Comparison of ENCODE assay signal across 8 mouse cellular contexts in genomic region chr5:134176169-134176881, GRCm38 (mm10). TPM values are rescaled to one million over a fixed set of nuclear protein-coding genes. Genes with fewer than 3 reads are reported as not detected.
DNase-seq lines count a peak whose midpoint lies in the region; ATAC-seq and TF ChIP-seq lines count a peak whose summit lies in the region.

TSS of gene Rcc1l (minus strand) at chr5:134176774.

- under 1% methylated on average over 70 of the region's 72 CpGs for WGBS in heart, embryonic 11.5 days (ENCODE audit: insufficient replicate concordance)
- under 1% methylated on average over 72 of the region's 72 CpGs for WGBS in kidney, embryonic 16.5 days
- under 1% methylated on average over 71 of the region's 72 CpGs for WGBS in liver, adult 2 months

- ATAC-seq in erythroblast, adult 5-6 weeks (replicated peaks; ENCODE audit: low FRiP score, poor library complexity, severe bottlenecking): peak; percentile 95
- ATAC-seq in heart, embryonic 11.5 days (replicated peaks; ENCODE audit: insufficient number of reproducible peaks, low FRiP score, low TSS enrichment): peak; percentile 84
- ATAC-seq in kidney, embryonic 16.5 days (ENCODE audit: low FRiP score, low TSS enrichment): peak; percentile 87

- peak within 1 kb of the TSS; percentile 88 for H3K4me3 ChIP-seq in heart, embryonic 11.5 days (ENCODE audit: low read depth, low read length)
- H3K4me3 ChIP-seq in kidney, embryonic 16.5 days (ENCODE audit: low read length): peak within 1 kb of the TSS; percentile 73
- peak within 1 kb of the TSS; percentile 90 for H3K4me3 ChIP-seq in liver, adult 2 months (ENCODE audit: insufficient read depth, low read depth, low read length)
- peak within 1 kb of the TSS; percentile 47 for H3K4me3 ChIP-seq in myocyte

- H3K4me1 ChIP-seq in heart, embryonic 11.5 days (ENCODE audit: control insufficient read depth, insufficient read depth, low read length): peaks cover 4% of the 10 kb centered on the region; the same call in 1 of the 2 replicates
- H3K4me1 ChIP-seq in kidney, embryonic 16.5 days (ENCODE audit: insufficient read depth, low read length): peaks cover 18% of the 10 kb centered on the region
- H3K4me1 ChIP-seq in liver, adult 2 months (ENCODE audit: control insufficient read depth, insufficient read depth, low read length): peaks cover 6% of the 10 kb centered on the region; the same call in 1 of the 2 replicates

- TF ChIP-seq POLR2A in liver, adult 2 months (IDR thresholded peaks at IDR 0.05; ENCODE audit: extremely low read depth, insufficient read depth, low read length): 0 out of 2 replicates have a peak, but pooled peaks have one; percentile 20
- TF ChIP-seq POLR2A in myocyte (IDR thresholded peaks at IDR 0.05; ENCODE audit: insufficient read length, low read depth): peak; percentile 50

- TF ChIP-seq CTCF in liver, adult 2 months (IDR thresholded peaks at IDR 0.05; ENCODE audit: low read depth, low read length): no peak

- peaks cover 8% of the 10 kb centered on the region; the same call in 1 of the 2 replicates for H3K79me2 ChIP-seq in liver, adult 2 months (ENCODE audit: control insufficient read depth, insufficient read depth, low read length)
- H3K79me2 ChIP-seq in myocyte (ENCODE audit: control insufficient read depth, insufficient read depth): peaks cover 30% of the 10 kb centered on the region

- H3K27ac ChIP-seq in heart, embryonic 11.5 days (ENCODE audit: low read depth, low read length): peak within 1 kb of the TSS; percentile 79
- peak within 1 kb of the TSS; percentile 83 for H3K27ac ChIP-seq in kidney, embryonic 16.5 days (ENCODE audit: low read length)
- peak within 1 kb of the TSS; percentile 61 for H3K27ac ChIP-seq in liver, adult 2 months (replicated peaks; ENCODE audit: insufficient read depth, low read depth, low read length)

- H3K9me3 ChIP-seq in heart, embryonic 11.5 days (replicated peaks; ENCODE audit: control insufficient read depth, low read length): no peaks in the 10 kb centered on the region
- H3K9me3 ChIP-seq in kidney, embryonic 16.5 days (ENCODE audit: low read length): no peaks in the 10 kb centered on the region

- no peaks in the 10 kb centered on the region for H3K36me3 ChIP-seq in heart, embryonic 11.5 days (ENCODE audit: control insufficient read depth, insufficient read depth, low read length)
- no peaks in the 10 kb centered on the region; the same call in 1 of the 2 replicates for H3K36me3 ChIP-seq in kidney, embryonic 16.5 days (ENCODE audit: insufficient read depth, low read length)
- H3K36me3 ChIP-seq in liver, adult 2 months (ENCODE audit: control insufficient read depth, insufficient read depth, low read length): no peaks in the 10 kb centered on the region
- no peaks in the 10 kb centered on the region for H3K36me3 ChIP-seq in myocyte (ENCODE audit: control insufficient read depth, insufficient read depth)
- peaks cover 2% of the 10 kb centered on the region; the same call in 1 of the 2 replicates for H3K36me3 ChIP-seq in splenic B cell, adult 2 months (ENCODE audit: control insufficient read depth, insufficient read depth, low read length, poor library complexity, severe bottlenecking)

- H3K27me3 ChIP-seq in heart, embryonic 11.5 days (ENCODE audit: control insufficient read depth, insufficient read depth, low read length): no peaks in the 10 kb centered on the region
- H3K27me3 ChIP-seq in kidney, embryonic 16.5 days (ENCODE audit: insufficient read depth, low read length): no peaks in the 10 kb centered on the region
- H3K27me3 ChIP-seq in liver, adult 2 months (ENCODE audit: control insufficient read depth, insufficient read depth, low read length): no peaks in the 10 kb centered on the region
- H3K27me3 ChIP-seq in myocyte (ENCODE audit: control insufficient read depth, insufficient read depth, insufficient read length): no peaks in the 10 kb centered on the region
- H3K27me3 ChIP-seq in splenic B cell, adult 2 months (ENCODE audit: control insufficient read depth, insufficient read depth, low read length, poor library complexity, severe bottlenecking): no peaks in the 10 kb centered on the region

- DNase-seq in A20 (ENCODE audit: low read depth, low spot score): peak; percentile 93
- peak; percentile 97 for DNase-seq in brain, adult 2 months (ENCODE audit: low read depth, low spot score)
- DNase-seq in liver, adult 2 months (ENCODE audit: extremely low read depth, low read depth, low spot score): peak; percentile 84
- peak; percentile 93 for DNase-seq in splenic B cell, adult 2 months (ENCODE audit: low read depth, low spot score)

- peak within 1 kb of the TSS; percentile 84 for H3K4me2 ChIP-seq in heart, embryonic 11.5 days
- peak within 1 kb of the TSS; percentile 63 for H3K4me2 ChIP-seq in kidney, embryonic 16.5 days (replicated peaks; ENCODE audit: low read depth, low read length)
- peak within 1 kb of the TSS; percentile 79 for H3K4me2 ChIP-seq in myocyte (ENCODE audit: low read depth)

- H3ac ChIP-seq in myocyte (ENCODE audit: control insufficient read depth, insufficient read length): peak within 1 kb of the TSS; percentile 58

- H3K9ac ChIP-seq in heart, embryonic 11.5 days (ENCODE audit: low read depth, low read length): peak within 1 kb of the TSS; percentile 83
- H3K9ac ChIP-seq in kidney, embryonic 16.5 days (replicated peaks; ENCODE audit: low read length): peak within 1 kb of the TSS; percentile 73
- peak within 1 kb of the TSS; percentile 80 for H3K9ac ChIP-seq in liver, adult 2 months (ENCODE audit: low read depth, low read length)

TF ChIP-seq in myocyte, 11 proteins besides CTCF, POLR2A, EP300 and RAD21:
- TF ChIP-seq MAX (IDR thresholded peaks at IDR 0.05; ENCODE audit: low read depth) (peak; percentile 48), E2F4 (IDR thresholded peaks at IDR 0.05; ENCODE audit: insufficient read depth) (no peak), USF1 (IDR thresholded peaks at IDR 0.05; ENCODE audit: low read depth) (no peak), CEBPB (IDR thresholded peaks at IDR 0.05; ENCODE audit: insufficient read depth, poor library complexity, severe bottlenecking) (no peak), MYOG (IDR thresholded peaks at IDR 0.05; ENCODE audit: control insufficient read depth in 1 of 3, insufficient read depth in 1 of 3, insufficient read length in 2 of 3, low read depth in 2 of 3) (no peak), REST (IDR thresholded peaks at IDR 0.05; ENCODE audit: insufficient read depth, insufficient read length) (no peak), TCF3 (IDR thresholded peaks at IDR 0.05; ENCODE audit: insufficient read length, low read depth) (no peak), POLR2AphosphoS2 (IDR thresholded peaks at IDR 0.05; ENCODE audit: insufficient read length, low read depth) (peak; percentile 45), TCF12 (IDR thresholded peaks at IDR 0.05; ENCODE audit: insufficient read depth, poor library complexity, severe bottlenecking) (no peak)

RNA-seq across cellular contexts. Expression of gene Rcc1l, which starts in this region (rescaled TPM):
- 0.96 TPM in 1 of 2 replicates, not detected in the other for total RNA-seq in erythroblast, adult 5-6 weeks (2015; ENCODE audit: low replicate concordance)
- 0.84 and 1.3 TPM in 2 replicates for total RNA-seq in erythroblast, adult 5-6 weeks (2017; ENCODE audit: low replicate concordance)
- 21.0 and 21.8 TPM in 2 replicates for polyA plus RNA-seq in heart, embryonic 11.5 days (2014; fragmentation: Nextera tagmentation; extraction: Ambion mirVana)
- polyA plus RNA-seq in kidney, embryonic 16.5 days (2015; fragmentation: Nextera tagmentation; extraction: Ambion mirVana): 34.9 and 36.3 TPM in 2 replicates
- 9.9 and 11.2 TPM in 2 replicates for total RNA-seq in liver, adult 2 months (2014; rRNA removed)
- 16.4 and 16.9 TPM in 2 replicates for polyA plus RNA-seq in liver, adult 2 months (2012; rRNA removed)
- polyA plus RNA-seq in myocyte (2012; fragmentation: generic; extraction: Trizol): 16.9 TPM

Comparison
In these comparisons a context has a peak if more than half of its experiments do, and no peak if none do; other contexts are left out.
1. Peak in every context shown above with its lines: DNase-seq, ATAC-seq, H3K4me3 ChIP-seq and H3K27ac ChIP-seq.